Mouse (Mus musculus) monocyte, adult 5-6 weeks (primary cell): ENCODE measurements around the gene Qrfp. TPM values are rescaled to one million over a fixed set of nuclear protein-coding genes. Genes with fewer than 3 reads are reported as not detected.

Experiments used
- ATAC-seq: fragments of 153-309, 156-312 bp; replicated peaks from 2 replicates; pipeline ENCODE4 v1.8.0; 2017; ENCODE audit warnings: mild to moderate bottlenecking; ENCODE audit not compliant: low TSS enrichment, insufficient number of reproducible peaks, severe bottlenecking, poor library complexity, low FRiP score
- total RNA-seq: library from RNA; stranded (forward); fragments of 200-1000, 200-491, 200-594 nt; gene quantifications from 3 replicates; pipeline ENCODE4 v1.2.3, GENCODE M21; 2017

Qrfp gene
- total RNA-seq, 1 experiment from 2014 or later, result 10.5 TPM

- ATAC-seq, result no peak
Measured at GRCm38 (mm10) chr2:31788227-31788626, 22.2 kb downstream of the Qrfp start.

- ATAC-seq, result 0 out of 2 replicates have a peak, but pooled peaks have one; percentile 53
Measured at GRCm38 (mm10) chr2:31787029-31787428, 23.4 kb downstream of the Qrfp start.

GRCm38 (mm10) chr2:31785074-31785473 lies 25.3 kb downstream of the Qrfp start:
- ATAC-seq, result peak; percentile 86

GRCm38 (mm10) chr2:31782958-31783602 lies 27.3 kb downstream of the Qrfp start:
- ATAC-seq, result no peak

- no peak for ATAC-seq
Measured at GRCm38 (mm10) chr2:31779258-31779657, 31.1 kb downstream of the Qrfp start.

GRCm38 (mm10) chr2:31776479-31776878 lies 33.9 kb downstream of the Qrfp start:
- ATAC-seq, result no peak

- ATAC-seq, result peak; percentile 84
Measured at GRCm38 (mm10) chr2:31770781-31771441, 39.5 kb downstream of the Qrfp start.

- ATAC-seq, result peak; percentile 27; the same call in 1 of the 2 replicates
Measured at GRCm38 (mm10) chr2:31769631-31770111, 40.7 kb downstream of the Qrfp start.

GRCm38 (mm10) chr2:31769115-31769514 lies 41.3 kb downstream of the Qrfp start:
- ATAC-seq, result peak; percentile 33; the same call in 1 of the 2 replicates

GRCm38 (mm10) chr2:31767815-31768214 lies 42.6 kb downstream of the Qrfp start:
- ATAC-seq, result no peak

GRCm38 (mm10) chr2:31767104-31767503 lies 43.3 kb downstream of the Qrfp start:
- ATAC-seq, result no peak

GRCm38 (mm10) chr2:31763271-31763670 lies 47.1 kb downstream of the Qrfp start:
- ATAC-seq, result peak; percentile 65

GRCm38 (mm10) chr2:31762853-31763252 lies 47.5 kb downstream of the Qrfp start:
- ATAC-seq, result no peak

- ATAC-seq, result no peak
Measured at GRCm38 (mm10) chr2:31762155-31762554, 48.2 kb downstream of the Qrfp start.

- ATAC-seq, result no peak
Measured at GRCm38 (mm10) chr2:31761585-31761984, 48.8 kb downstream of the Qrfp start.

- ATAC-seq, result no peak
Measured at GRCm38 (mm10) chr2:31761115-31761531, 49.3 kb downstream of the Qrfp start.

GRCm38 (mm10) chr2:31760486-31760885 lies 49.9 kb downstream of the Qrfp start:
- ATAC-seq, result no peak

GRCm38 (mm10) chr2:31759751-31760460 lies 50.5 kb downstream of the Qrfp start:
- peak; percentile 82 for ATAC-seq

- ATAC-seq, result no peak
Measured at GRCm38 (mm10) chr2:31758966-31759365, 51.4 kb downstream of the Qrfp start.
